Mouse (Mus musculus): Measurements from ENCODE around the gene Adamts16.

Adamts16 gene

GRCm38 (mm10) chr13:70836246-70836645 is 5.4 kb downstream of the Adamts16 start:
- DNase-seq (ENCODE audit: low read depth, low spot score), result no peak

DNA sequence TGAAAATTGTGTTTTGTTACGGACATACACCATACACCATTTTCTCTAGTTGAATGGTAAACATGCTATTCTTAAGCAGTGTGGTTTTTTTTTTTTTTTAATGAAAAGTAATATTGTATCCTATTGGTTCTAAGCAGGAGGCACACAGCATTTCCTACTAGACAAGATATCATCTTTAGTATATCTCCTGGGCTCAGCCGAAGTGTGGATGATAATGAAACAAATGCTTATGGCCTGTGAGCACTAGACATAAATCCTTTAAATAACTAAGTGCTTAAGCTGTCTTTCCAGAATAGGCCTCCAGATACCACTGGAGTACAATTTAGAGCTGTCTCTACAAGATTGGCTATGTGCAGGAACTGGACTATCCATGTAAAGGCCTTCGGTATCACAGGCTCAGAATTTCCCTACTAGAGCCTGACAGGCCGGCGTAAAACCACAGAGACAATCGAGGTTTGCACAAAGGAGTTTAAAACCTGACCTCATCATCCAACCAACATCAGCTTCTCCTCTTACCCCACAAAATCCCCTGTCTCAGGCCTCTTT is 8.9 kb downstream of the Adamts16 start:
- no peak for DNase-seq (ENCODE audit: low read depth, low spot score)

DNA sequence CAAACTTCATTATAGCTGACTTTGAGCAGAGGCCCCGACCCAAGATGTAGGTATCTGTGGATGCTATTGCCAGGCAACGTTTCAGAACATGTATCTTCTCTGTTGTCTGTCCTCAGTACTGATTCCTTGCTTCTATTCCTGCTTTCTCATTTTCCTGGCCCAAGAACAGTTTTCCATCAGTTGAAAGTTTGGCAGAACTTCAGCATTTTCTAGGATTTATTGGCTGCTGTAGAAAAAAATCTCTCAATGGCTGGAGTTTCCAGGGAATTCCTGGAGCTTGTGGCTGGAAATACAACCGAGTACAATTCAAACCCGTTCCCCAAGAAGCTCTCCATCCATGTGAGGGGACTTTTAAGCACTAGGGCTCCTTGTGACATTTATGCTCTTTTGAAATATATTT is 10.6 kb downstream of the Adamts16 start:
- no peak for DNase-seq (ENCODE audit: low read depth, low spot score)

DNA sequence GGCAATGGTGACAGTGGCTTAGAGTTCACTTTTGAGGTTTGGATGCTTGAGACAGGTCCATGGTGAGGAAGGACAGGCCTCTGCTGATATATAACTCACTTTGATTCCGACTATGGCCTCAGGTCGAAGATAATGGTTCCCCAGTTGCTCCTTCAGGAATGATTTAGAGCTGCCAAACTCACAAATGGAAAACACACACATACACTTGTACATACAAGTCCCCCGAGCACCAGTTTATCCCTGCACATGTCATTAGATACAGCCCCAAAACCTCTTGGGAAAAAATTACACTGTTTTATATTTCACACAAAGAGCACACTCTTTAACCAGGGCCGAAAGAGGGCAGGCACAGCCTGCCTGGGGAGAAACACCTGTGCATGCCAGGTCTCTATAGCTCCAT is 14.1 kb downstream of the Adamts16 start:
- peak; percentile 51 for DNase-seq (ENCODE audit: low read depth, low spot score)

DNA sequence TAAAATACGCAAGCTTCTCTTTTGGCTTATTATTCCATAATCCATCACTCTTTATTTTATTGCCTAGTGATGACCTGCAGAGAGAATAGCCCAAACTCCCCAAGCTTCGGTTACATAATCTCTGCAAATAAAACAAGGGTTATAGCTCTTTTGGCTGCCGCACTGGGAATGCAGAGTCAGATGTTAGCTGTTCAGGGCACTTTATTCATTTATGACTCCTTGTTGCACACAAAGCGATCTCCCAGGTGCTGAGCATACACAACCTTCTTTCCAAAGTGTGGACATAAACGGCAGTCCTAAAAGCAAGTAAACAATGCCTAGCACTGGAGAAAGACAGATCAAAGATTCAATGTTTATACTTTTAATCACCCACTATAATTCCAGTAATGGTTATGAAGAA is 16.3 kb downstream of the Adamts16 start:
- no peak for DNase-seq (ENCODE audit: low read depth, low spot score)

DNA sequence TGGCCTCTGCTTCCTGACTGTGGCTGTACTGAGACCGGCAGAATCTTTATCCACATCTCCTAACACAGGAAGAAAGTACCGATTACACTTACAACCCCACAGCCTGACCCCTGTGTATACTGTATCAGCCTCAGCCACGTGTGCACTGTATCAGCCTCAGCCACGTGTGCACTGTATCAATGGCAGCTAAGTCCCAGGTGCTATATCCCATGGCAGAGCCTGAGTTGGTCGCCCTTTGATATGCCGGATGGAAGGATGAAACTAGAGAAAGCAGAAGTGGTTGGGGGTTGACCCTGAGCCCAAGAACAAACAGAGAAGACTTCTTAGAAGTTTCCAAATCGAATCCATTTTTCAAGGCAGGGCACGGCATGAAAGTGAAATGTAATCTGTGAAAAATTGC is 17.9 kb downstream of the Adamts16 start:
- no peak for DNase-seq (ENCODE audit: low read depth, low spot score)

- DNase-seq (ENCODE audit: low read depth, low spot score), result no peak
Measured at GRCm38 (mm10) chr13:70818982-70819381, 22.6 kb downstream of the Adamts16 start.

DNA sequence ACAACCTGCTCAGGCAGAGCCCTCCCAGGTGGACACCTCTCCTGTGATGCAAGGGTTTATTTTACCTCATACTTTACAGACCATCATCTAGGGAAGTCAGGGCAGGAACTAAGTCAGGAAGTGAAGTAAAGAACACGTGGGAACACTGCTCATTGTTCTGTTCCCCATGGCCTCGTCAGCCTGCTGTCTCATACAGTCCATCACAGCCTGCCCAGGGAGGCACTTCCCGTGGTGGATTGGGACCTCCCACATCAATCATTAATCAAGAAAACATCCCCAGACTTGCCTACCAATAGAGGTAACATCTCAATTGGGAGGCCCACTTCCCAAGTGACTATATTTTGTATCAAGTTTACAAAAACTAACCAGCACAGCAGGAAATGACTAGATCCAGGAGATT is 27.2 kb downstream of the Adamts16 start:
- no peak for DNase-seq (ENCODE audit: low read depth, low spot score)

DNA sequence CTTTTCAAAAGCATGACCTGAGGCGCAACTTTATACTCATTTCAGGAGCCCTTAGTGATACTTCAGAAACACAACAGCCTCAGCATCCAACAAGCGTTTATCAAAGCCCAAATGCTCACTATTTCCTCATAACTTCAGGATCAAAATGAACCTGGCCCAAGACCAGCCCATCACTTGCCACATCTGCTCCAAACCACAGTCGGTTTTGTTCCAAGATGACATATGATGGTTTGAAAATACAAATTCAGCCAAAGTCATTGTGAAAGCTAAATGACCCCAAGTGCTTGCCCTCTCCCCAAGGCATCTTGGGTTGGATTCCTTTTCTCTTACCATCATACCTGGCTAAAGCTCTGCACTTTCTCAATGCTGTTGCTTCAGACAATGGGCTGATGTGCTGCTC is 36.1 kb downstream of the Adamts16 start:
- DNase-seq (ENCODE audit: low read depth, low spot score), result no peak

- no peak for DNase-seq (ENCODE audit: low read depth, low spot score)
Measured at GRCm38 (mm10) chr13:70802849-70803248, 38.8 kb downstream of the Adamts16 start.

- DNase-seq (ENCODE audit: low read depth, low spot score), result no peak
Measured at GRCm38 (mm10) chr13:70799322-70799721, 42.3 kb downstream of the Adamts16 start.

GRCm38 (mm10) chr13:70798396-70798795 is 43.2 kb downstream of the Adamts16 start:
- no peak for DNase-seq (ENCODE audit: low read depth, low spot score)

GRCm38 (mm10) chr13:70794074-70794572 is 47.5 kb downstream of the Adamts16 start:
- peak; percentile 59 for DNase-seq (ENCODE audit: low read depth, low spot score)

- DNase-seq (ENCODE audit: low read depth, low spot score), result no peak
Measured at GRCm38 (mm10) chr13:70793660-70794059, 48.0 kb downstream of the Adamts16 start.

DNA sequence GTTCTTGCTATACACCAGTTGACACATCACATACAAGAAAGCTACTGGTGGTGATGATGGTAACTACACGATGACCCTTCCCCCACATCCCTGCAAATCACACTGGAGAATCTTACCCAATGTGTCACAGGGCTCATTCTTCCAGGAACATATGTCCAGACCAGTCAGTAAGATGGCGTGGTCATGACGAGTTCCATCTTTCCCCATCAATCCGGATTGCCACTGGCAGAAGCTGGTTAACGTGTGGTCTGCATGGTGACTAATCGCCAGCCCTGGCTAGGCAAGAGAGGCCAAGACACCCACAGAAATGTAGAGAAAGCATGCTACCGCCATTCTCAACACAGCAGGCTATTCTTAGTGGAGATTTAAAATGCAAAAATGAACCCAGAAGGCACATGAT is 48.7 kb downstream of the Adamts16 start:
- DNase-seq (ENCODE audit: low read depth, low spot score), result no peak

DNA sequence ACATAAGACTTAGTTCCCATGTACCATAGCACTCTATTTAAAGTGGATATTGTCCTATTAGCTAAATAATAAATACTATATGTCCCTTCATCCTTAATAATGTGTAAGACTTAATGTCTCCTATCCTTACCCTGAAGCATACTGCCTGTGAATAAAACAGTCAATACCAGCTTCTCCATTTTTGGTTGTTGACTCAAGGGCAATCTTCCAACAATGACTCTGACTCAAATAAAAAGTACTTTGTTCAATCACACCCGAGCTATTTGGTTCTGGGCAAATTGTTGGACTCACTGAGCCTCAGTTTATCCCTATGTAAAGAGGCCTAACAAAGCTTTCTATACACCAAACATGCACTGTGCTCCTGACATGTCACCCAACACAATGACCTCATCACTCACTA is 51.8 kb downstream of the Adamts16 start:
- no peak for DNase-seq (ENCODE audit: low read depth, low spot score)

DNA sequence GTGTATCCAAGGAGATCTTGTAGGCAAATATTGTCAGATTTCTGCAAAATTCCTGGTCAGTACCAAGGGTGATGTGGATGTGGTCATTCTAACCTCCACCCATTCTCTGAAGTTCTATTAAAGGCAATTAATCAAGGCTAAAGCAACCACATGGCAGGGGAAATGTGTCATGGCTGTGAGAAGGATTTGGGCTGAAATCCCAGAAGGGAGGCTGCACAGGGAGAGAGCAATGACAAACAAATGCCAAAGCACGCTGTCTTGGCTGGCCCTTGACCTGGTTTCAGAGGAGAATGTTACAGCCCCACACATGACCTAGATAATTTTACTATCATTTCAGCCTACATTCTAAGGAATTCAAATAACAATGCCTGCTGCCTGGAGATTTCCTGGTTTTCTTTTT is 52.6 kb downstream of the Adamts16 start:
- DNase-seq (ENCODE audit: low read depth, low spot score), result no peak

DNA sequence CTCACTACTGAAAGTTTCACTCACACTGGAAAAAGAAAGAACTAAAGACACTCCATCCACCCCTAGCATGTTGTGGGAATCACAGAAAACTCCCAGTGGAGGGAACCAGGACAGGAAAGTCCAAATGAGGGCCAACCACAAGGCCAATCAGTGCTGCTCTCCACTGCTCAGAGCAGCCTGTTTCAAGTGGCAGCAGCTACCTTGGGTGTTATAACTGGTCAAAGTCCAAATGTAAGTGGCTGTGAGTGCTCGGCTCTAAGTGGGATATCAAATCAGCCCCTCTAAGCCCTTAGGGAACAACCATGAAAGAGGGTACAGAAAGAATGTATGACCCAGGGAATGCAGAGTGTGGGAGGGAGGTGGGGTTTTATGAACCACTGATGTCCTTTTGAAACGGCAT is 56.5 kb downstream of the Adamts16 start:
- no peak for DNase-seq (ENCODE audit: low read depth, low spot score)

DNA sequence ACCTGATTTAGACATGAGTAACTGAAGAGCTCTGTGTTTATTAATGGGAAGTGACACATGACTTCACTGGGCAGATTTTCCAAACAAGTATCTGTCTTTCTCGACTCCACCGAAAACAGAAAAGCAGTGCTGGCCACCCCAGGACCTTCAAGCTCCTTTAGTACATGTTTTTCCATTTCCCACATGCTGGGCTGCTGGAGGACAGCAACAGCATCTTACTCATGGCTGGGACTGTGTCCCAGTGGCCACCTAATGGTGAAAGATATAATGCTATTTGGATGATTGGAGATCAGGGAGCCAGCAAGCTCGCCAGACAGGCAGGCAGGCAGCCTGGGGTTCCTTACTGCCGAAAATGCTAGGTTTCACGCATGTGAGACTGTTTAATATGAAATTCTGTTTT is 57.5 kb downstream of the Adamts16 start:
- DNase-seq (ENCODE audit: low read depth, low spot score), result no peak

DNA sequence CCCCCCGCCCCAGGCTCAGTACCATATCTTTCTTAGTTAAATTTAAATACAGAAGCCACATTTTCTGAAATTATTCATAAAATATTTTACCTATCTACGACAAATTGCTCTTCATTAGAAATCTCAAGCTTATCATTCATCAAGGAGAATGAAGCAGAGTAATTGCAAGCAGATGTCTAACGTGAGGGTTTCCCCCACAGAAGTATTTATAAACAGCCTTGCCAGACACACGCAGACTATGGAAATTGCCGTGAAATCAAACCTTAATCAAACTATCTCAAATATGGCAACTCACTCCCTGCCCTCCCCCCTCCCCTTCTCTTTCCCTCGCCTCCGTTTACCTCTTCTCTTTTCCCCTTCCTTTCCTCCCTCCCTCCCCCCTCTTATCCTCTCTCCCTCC is 61.8 kb downstream of the Adamts16 start:
- DNase-seq (ENCODE audit: low read depth, low spot score), result peak; percentile 12

DNA sequence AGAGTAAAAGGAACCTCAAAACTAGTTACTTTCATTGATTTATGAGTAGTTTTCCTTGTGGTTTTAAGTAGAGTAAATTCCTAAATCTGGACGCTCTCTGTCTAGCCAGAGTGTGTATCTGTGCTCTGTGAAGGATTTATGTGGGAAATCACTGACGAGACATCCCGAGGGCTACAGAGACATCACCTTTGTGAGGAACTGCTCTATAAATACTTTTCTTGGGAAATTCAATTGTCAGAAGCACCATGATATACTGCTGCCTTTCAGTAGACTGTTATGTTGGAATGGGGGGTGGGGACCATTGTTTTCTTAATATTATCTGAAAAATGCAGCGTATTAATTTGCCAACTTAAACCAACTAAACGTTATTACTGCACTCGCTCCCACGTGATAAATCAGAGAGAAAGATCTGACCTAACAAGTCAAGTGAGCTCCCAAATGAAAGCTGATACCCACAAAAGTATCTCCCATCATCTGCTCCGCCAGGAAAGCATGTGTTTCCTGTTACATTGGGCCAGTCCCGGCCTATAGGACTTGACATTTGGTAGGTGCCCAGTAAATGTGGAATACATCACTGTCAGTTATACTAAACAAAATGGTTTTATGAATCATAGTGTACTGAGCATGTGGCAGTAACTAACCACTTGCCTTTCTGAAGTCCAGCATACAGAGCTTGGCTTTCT is 62.6 kb downstream of the Adamts16 start:
- peak; percentile 76 for DNase-seq (ENCODE audit: low read depth, low spot score)

- no peak for DNase-seq (ENCODE audit: low read depth, low spot score)
Measured at GRCm38 (mm10) chr13:70771100-70771499, 70.5 kb downstream of the Adamts16 start.

DNA sequence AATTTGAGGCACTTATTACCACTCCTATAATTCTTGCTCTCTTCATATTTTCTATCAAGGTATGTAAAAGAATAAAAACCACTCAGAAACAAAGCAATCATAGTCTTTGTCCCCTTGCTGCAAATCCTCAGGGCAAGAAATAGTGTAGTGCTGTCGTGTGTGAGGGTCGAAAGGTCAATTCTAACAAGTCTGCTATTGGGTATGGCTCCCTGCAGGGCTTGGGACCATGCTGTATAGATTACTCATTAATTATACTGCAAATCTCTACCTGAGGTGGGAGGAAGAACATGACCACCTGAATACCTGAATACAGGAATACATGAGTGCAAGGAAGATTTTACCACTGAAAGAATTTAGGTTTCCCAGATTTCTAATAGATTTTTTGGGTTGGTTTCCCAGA is 72.5 kb downstream of the Adamts16 start:
- no peak for DNase-seq (ENCODE audit: low read depth, low spot score)

DNA sequence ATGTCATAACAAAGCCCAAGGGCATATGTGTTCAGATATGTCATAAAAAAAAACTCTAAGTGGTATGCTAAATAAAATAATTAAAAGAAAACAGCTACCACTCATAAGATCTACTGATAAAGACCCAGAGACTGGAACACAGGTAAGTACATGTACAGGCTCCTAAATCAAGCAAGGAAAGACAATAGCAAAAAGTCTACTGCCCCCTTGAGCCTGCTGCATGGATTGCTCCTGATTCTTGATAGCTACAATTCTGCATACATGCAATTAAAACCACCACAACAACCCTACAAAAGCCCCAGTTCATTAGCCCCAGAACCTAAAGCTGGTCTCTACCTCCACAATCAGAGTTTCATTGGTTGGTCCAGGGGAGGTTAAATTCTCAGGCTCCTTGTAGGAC is 74.1 kb downstream of the Adamts16 start:
- no peak for DNase-seq (ENCODE audit: low read depth, low spot score)

Measured in mesoderm, embryonic 11.5 days (tissue).